In the genomic region with DNA sequence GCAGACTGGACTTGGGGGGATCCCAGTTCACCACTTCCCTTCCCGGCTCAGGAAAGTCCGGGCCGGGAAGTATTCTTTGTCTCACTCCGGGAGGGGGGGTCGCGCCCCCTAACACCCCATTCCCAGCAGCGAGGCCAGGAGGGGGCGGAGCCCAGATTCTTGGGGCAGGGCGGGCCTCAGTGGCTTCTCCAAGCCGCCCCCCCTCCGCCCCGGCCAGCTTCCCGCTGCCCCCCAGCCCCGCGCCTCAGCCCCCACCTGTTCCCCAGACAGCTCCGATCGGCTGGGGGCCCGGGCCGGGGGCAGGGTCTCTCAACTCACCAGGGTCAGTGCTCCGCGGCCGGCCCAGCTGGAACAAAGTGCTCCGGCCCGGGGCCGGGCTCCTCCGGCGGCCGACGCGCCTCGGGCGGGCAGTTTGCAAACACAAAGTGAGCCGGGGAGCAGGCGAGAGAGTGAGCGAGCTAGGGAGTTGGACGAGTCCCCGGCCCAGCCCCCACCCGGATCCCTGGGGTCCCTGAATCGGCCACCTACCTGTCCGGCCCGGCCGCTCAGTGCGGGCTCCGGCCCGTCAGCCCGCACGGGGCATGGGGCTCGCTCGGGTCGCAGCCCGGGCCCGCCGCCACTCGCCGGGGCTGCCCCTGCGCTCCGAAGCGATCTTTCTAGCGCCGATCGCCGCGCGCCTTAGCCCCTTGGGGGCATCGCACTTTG, we compare ENCODE assay signal across 8 mouse cellular contexts. TPM values are rescaled to one million over a fixed set of nuclear protein-coding genes. Genes with fewer than 3 reads are reported as not detected.
DNase-seq lines count a peak whose midpoint lies in the region; ATAC-seq lines count a peak whose summit lies in the region.

No protein-coding gene starts in this region.

- H3K9ac ChIP-seq in forebrain, embryonic 12.5 days: peak overlapping the region; percentile 98
- peak overlapping the region; percentile 90 for H3K9ac ChIP-seq in limb, embryonic 15.5 days
- H3K9ac ChIP-seq in midbrain, embryonic 15.5 days: peak overlapping the region; percentile 65

- under 1% methylated on average over 46 of the region's 65 CpGs for WGBS in forebrain, embryonic 12.5 days
- under 1% methylated on average over 65 of the region's 65 CpGs for WGBS in hindbrain, embryonic 10.5 days
- 1% methylated on average over 54 of the region's 65 CpGs for WGBS in limb, embryonic 15.5 days
- under 1% methylated on average over 62 of the region's 65 CpGs for WGBS in midbrain, embryonic 15.5 days

- H3K9me3 ChIP-seq in forebrain, embryonic 12.5 days: no peaks in the 10 kb centered on the region
- no peaks in the 10 kb centered on the region for H3K9me3 ChIP-seq in hindbrain, embryonic 10.5 days
- H3K9me3 ChIP-seq in limb, embryonic 15.5 days: no peaks in the 10 kb centered on the region
- no peaks in the 10 kb centered on the region for H3K9me3 ChIP-seq in midbrain, embryonic 15.5 days

- H3K4me2 ChIP-seq in forebrain, embryonic 12.5 days: peak overlapping the region; percentile 76
- H3K4me2 ChIP-seq in limb, embryonic 15.5 days: peak overlapping the region; percentile 83
- peak overlapping the region; percentile 98 for H3K4me2 ChIP-seq in midbrain, embryonic 15.5 days

- H3K4me1 ChIP-seq in forebrain, embryonic 12.5 days: peaks cover 62% of the 10 kb centered on the region
- peaks cover 74% of the 10 kb centered on the region for H3K4me1 ChIP-seq in hindbrain, embryonic 10.5 days (replicated peaks)
- peaks cover 60% of the 10 kb centered on the region for H3K4me1 ChIP-seq in limb, embryonic 15.5 days
- peaks cover 63% of the 10 kb centered on the region for H3K4me1 ChIP-seq in midbrain, embryonic 15.5 days

- H3K27me3 ChIP-seq in forebrain, embryonic 12.5 days: peaks cover 44% of the 10 kb centered on the region
- H3K27me3 ChIP-seq in hindbrain, embryonic 10.5 days (ENCODE audit: insufficient read depth, poor library complexity, severe bottlenecking): peaks cover 11% of the 10 kb centered on the region; the same call in 1 of the 2 replicates
- H3K27me3 ChIP-seq in limb, embryonic 15.5 days: no peaks in the 10 kb centered on the region
- peaks cover 6% of the 10 kb centered on the region for H3K27me3 ChIP-seq in midbrain, embryonic 15.5 days (replicated peaks)

- DNase-seq in CD4-positive helper T cell, adult 2 months (ENCODE audit: low read depth, low spot score): peak; percentile 60
- DNase-seq in adipocyte (ENCODE audit: low spot score): peak; percentile 58
- DNase-seq in hindbrain, embryonic 10.5 days (ENCODE audit: low spot score): peak; percentile 71
- DNase-seq in thymus, adult 18-20 months: peak; percentile 35 to 54

- H3K27ac ChIP-seq in forebrain, embryonic 12.5 days: peak overlapping the region; percentile 96
- H3K27ac ChIP-seq in hindbrain, embryonic 10.5 days: peak overlapping the region; percentile 99
- peak overlapping the region; percentile 98 for H3K27ac ChIP-seq in limb, embryonic 15.5 days
- H3K27ac ChIP-seq in midbrain, embryonic 15.5 days: peak overlapping the region; percentile 83

- H3K36me3 ChIP-seq in forebrain, embryonic 12.5 days (replicated peaks): 0 out of 2 replicates have a peak, but pooled peaks cover 6% of the 10 kb centered on the region
- peaks cover 27% of the 10 kb centered on the region for H3K36me3 ChIP-seq in hindbrain, embryonic 10.5 days
- H3K36me3 ChIP-seq in limb, embryonic 15.5 days: peaks cover 11% of the 10 kb centered on the region
- H3K36me3 ChIP-seq in midbrain, embryonic 15.5 days (replicated peaks): no peaks in the 10 kb centered on the region

- H3K4me3 ChIP-seq in forebrain, embryonic 12.5 days (replicated peaks): peak overlapping the region; percentile 90
- peak overlapping the region; percentile 98 for H3K4me3 ChIP-seq in hindbrain, embryonic 10.5 days
- peak overlapping the region; percentile 92 for H3K4me3 ChIP-seq in limb, embryonic 15.5 days
- peak overlapping the region; percentile 60 for H3K4me3 ChIP-seq in midbrain, embryonic 15.5 days

- ATAC-seq in forebrain, embryonic 12.5 days (ENCODE audit: low FRiP score): peak; percentile 57
- ATAC-seq in limb, embryonic 15.5 days (ENCODE audit: insufficient number of reproducible peaks, low FRiP score, low TSS enrichment, low read depth): peak; percentile 48
- ATAC-seq in midbrain, embryonic 15.5 days (replicated peaks): peak; percentile 51
- no peak for ATAC-seq in megakaryocyte progenitor cell, adult 5-6 weeks (replicated peaks; ENCODE audit: poor library complexity)

RNA-seq across cellular contexts. Expression of a gene that starts 0.6 kb away (rescaled TPM):
- 22.6 and 24.3 TPM in 2 replicates for polyA plus RNA-seq in forebrain, embryonic 12.5 days (2016; fragmentation: Nextera tagmentation; extraction: Ambion mirVana)
- polyA plus RNA-seq in hindbrain, embryonic 10.5 days (2016; fragmentation: Nextera tagmentation; extraction: Ambion mirVana): 25.1 and 29.4 TPM in 2 replicates
- polyA plus RNA-seq in limb, embryonic 15.5 days (2015; fragmentation: Nextera tagmentation; extraction: Ambion mirVana): 18.2 and 22.4 TPM in 2 replicates
- polyA plus RNA-seq in midbrain, embryonic 15.5 days (2015; fragmentation: Nextera tagmentation; extraction: Ambion mirVana): 43.3 and 46.6 TPM in 2 replicates
- total RNA-seq in megakaryocyte progenitor cell, adult 5-6 weeks (2015): 20.1 and 21.3 TPM in 2 replicates
- total RNA-seq in megakaryocyte progenitor cell, adult 5-6 weeks (2017): 3.2 and 4.0 TPM in 2 replicates
